Mouse (Mus musculus): ENCODE results near the gene Aff4.
"Not testable (repeated sequence)": the region's sequence is repeated elsewhere in the genome, so short reads cannot be mapped to it uniquely, and the experiment has no call there.

The Aff4 gene

DNA sequence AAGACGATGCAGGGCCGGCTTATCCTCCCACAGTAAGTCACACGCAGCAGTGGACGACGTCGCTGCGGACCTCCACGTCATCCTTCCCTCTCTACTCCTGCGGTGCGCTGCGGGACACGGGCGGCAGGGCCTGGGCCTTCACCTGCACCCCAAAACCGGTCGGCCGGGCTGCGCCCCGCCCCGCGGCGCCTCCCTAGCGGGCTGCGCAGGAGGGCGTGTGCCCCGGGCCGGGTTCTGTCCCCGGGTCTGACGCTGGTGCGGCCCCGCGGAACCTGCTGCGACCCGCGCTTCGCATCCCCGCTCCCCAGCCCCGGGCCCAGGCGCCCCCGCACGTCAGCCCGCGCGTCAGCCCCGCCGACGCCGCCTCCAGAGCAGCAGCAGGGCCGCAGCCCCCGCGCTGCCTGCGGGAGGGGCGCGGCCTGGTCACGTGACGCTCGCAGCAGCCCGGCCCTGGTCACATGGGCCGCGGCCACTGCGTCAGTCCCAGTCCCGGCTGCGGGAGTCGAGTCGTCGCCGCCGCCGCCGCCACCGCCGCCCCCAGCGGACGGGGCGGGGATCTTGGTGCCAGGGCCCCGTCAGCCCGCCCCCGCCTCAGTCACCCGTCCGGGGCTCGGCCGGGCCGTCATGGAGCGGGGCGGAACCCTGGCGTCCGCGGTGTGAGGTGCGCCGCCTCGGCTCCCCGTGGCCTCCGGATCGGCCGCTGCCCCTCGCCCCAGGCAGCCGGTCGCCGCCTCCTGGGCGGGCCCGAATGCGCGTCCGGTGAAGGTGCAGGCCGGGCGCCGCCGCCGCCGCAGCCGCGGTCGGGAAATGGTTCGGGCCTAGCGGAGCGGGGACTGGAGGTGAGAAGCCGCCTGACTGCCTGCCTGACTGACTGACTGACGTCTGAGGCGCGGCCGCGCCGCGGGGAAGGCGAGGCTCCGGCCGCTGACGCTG is at the start of gene Aff4:
Gene Aff4 (plus strand): TSS at position 543 of the 933 bp plus-strand sequence.
- DNase-seq (ENCODE audit: low read depth in 1 of 2, low spot score in 2 of 2) = peak; percentile 60 to 81

DNA sequence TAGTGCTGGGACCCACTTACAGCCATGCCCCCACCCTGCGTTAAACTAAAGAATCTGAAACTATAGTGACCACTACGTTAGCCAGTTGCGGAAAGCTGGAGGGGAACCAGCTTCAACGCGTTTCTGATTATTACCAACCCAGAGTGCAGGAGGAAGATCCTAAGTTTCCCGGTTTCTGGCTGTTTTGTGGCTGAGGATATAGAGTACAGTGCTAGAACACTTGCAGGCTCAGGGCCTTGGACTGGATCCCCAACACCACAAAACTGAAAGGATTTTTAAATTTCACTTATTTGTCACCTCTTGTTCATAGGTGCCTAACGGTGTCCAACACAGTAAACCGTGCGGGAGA is 49.5 kb upstream of the Aff4 start:
- DNase-seq (ENCODE audit: low read depth in 1 of 2, low spot score in 2 of 2) = no peak

DNA sequence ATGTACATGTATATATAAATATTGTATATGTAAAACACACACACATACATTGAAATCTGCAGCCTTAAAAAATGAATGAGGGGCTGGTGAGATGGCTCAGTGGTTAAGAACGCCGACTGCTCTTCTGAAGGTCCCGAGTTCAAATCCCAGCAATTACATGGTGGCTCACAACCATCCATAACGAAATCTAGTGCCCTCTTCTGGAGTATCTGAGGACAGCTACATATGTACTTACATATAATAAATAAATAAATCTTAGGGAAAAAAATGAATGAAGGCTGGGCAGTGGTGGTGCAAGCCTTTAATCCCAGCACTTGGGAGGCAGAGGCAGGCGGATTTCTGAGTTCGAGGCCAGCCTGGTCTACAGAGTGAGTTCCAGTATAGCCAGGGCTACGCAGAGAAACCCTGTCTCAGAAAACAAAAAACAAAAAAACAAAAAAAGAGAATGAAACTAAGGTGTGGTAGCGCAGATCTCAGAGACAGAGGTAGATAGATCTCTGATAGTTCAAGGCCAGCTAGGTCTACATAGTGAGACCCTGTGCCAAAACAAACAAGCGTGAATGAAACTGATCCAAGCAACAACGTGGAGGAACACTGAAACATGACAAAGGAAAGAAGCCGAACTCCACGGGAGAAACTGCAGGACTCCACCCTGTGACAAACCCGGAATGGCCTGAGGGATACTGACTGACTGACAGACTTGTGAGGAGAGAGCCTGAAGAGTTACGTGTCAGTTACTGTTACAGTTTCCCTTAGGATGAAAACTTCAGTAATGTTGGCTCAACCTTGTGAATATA is 46.4 kb upstream of the Aff4 start:
- no peak for DNase-seq (ENCODE audit: low read depth in 1 of 2, low spot score in 2 of 2)

DNA sequence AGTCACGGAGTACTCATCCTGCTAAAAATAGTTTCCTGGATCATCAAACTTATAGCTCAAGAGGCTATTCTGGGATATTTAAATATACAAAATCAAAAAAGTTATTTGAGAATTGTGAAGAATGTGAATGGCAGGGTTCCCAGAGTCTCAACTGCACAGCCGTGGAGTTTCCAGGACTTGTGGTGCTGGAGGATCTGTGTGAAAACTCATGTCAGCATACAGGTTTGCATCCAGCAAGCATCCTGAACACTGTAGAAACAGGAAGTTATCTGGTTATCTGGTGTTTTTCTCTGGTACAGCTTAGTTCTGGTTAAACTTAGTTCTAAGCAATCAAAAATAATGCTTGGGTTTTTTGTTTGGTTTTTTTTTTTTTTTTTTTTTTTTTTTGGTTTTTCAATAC is 43.7 kb upstream of the Aff4 start:
- DNase-seq (ENCODE audit: low read depth in 1 of 2, low spot score in 2 of 2) = no peak

DNA sequence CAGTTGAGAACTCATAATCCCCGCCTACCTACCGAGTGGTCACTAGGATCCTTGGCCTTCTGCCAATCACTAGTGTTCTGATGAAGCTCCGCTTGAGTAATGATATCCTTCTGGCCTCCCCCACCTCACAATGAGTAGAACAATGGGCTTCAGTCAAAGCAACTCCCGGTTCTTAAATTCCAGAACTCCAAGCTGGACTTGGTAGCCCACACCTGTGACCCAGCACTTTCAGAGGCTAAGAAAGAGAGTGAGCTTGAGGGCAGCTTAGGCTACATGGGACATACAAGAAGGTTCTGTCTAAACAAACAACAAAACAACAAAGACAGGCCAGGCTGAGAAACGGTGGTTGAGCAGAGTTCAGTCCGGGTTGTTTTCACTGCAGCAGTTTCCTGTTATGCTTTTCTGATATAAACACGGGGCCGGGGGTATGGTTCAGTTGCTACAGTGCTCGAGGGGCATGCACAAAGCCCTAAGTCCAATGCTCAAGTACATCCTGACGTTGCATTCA is 43.0 kb upstream of the Aff4 start:
- no peak for DNase-seq (ENCODE audit: low read depth in 1 of 2, low spot score in 2 of 2)

DNA sequence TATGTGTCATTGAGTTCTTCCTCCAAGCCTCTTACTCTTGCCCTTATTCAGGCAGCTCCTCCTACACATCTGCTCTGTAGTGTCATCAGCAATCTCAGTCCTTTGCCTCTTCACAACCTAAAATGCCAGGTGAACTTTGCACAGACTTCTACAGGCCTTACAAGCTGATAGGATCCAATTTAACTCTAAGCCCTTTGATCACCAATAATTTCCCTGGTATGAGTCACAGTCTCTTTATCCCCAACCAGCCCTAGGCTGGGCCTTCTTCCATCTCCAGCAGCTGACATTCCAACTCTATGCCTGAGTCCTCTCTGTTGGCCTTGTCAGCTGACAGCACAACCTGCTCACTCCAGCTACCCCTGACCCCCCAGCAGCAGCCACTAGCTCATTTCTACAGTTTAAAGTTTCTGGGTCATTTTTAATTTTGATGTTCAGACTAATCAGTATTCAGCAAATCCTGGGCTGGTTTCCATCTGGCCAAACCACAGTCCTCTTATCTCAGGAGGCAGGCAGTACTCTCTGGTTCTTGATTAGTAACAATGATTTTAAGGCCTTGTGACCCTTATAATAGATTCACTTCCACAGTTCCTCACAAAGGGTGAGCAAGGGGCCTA is 42.3 kb upstream of the Aff4 start:
- no peak for DNase-seq (ENCODE audit: low read depth in 1 of 2, low spot score in 2 of 2)

DNA sequence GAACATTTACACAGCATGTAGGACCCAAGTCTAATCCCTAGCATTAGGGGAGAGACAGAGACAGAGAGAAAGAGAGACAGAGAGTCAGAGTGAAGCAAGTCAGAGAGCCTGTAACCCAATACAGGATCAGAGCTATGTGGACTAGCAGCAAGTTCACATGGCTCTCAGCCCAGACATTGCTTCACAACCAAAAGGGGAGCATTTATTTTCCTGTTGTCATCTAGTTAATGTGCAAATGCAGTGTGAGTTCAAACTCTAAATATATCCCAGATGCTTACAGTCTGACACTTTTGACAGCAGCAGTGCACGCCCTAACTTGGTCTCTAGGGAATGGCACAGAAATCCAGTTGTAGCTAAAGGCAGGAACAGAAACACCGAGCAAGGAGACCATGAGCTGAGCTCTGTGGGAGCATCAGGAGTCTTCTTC is 41.7 kb upstream of the Aff4 start:
- no peak for DNase-seq (ENCODE audit: low read depth in 1 of 2, low spot score in 2 of 2)

DNA sequence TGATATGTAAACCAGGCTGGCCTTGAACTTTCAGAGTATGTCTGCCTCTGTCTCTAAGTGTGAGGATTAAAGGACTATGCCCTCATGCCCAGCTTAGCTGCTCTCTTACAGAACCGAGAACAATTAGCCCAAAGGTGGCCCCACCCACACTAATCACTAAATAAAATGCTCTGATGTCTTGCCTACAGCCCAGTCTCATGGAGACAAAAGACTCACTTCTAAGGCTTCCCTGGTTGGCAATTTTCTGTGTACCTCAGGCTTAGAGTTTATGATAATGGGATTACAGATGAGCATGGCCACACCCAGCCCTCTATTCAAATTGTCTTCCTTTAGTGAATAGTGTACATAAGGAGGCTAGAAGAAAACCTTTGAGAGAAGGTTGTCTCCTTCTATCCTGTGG is 39.2 kb upstream of the Aff4 start:
- no peak for DNase-seq (ENCODE audit: low read depth in 1 of 2, low spot score in 2 of 2)

DNA sequence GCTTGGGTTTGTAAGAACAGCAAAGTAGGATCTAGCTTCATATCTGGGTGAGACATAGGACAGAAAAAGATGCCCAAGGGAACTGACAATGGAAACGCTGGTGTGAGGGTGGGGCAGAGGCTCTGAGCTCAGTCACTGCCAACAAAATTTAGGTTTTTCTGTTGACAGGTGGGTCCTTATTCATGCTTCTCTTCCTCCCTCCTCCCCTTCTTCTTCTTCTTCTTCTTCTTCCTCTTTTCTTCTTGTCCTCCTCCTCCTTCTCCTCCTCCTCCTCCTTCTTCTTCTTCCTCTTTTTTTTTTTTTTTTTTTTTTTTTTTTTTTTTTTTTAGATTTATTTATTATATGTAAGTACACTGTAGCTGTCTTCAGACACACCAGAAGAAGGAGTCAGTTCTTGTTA is 37.8 kb upstream of the Aff4 start:
- not testable (repeated sequence) for DNase-seq (ENCODE audit: low read depth in 1 of 2, low spot score in 2 of 2)

DNA sequence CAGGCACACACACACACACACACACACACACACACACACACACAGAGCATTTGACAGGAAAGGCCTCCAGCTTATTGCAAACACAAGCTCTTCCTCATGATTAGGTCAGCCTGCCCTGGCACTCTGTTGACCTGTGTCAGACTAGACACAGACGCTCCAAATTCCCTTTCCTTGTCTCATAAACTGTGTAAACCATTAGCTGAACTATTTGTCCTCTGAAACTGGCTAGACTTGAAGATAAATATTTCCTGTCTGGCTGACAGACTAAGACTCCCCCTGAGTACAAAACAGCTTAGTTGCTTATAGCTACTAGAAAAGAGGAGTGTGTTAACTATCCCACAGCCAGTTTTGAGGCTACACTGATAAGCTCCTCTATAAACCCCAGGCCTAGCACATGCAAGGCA is 35.9 kb upstream of the Aff4 start:
- no peak for DNase-seq (ENCODE audit: low read depth in 1 of 2, low spot score in 2 of 2)

DNA sequence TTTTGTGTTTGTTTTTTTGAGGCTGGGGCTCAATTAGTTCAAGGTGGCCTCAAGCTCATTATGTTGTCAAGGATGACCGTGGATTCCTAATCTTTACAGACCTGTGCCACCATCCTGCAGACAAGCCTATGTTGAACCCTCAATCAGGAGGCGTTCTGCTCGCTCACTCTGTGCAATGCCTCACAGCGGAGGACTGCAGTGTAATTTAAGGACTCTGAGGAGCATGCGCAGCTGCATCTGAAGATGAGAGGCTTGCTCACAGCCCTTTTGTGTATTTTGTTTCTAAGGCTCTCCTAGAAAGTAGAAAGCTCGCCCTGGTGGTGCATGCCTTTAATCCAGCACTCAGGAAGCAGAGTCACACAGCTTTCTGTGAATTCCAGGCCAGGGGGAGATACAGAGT is 33.6 kb upstream of the Aff4 start:
- no peak for DNase-seq (ENCODE audit: low read depth in 1 of 2, low spot score in 2 of 2)

DNA sequence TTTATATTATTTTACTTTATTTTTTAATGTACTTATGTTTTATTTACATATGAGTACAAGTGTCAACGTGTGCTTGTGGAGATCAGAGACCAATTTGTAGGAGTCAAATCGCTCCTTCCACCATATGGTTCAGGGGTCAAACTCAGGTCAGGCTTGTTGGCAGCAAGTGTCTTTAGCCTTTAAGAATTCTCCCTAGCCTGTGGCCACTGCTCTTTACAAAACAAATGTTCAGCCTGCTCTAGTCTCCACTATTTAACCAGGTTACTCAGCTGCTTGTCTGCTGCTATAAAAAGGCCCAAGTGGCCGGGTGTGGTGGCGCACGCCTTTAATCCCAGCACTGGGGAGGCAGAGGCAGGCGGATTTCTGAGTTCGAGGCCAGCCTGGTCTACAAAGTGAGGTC is 32.6 kb upstream of the Aff4 start:
- no peak for DNase-seq (ENCODE audit: low read depth in 1 of 2, low spot score in 2 of 2)

DNA sequence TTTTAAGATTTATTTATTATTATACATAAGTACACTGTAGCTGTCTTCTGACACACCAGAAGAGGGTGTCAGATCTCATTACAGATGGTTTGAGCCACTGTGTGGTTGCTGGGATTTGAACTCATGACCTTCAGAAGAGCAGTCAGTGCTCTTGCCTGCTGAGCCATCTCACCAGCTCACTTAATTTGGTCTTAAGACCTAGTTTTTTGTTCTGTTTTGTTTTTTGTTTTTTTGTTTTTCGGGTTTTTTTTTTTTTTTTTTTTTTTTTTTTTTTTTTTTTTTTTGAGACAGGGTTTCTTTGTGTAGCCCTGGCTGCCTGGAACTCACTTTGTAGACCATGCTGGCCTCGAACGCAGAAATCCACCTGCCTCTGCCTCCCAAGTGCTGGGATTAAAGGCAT is 32.1 kb upstream of the Aff4 start:
- not testable (repeated sequence) for DNase-seq (ENCODE audit: low read depth in 1 of 2, low spot score in 2 of 2)

DNA sequence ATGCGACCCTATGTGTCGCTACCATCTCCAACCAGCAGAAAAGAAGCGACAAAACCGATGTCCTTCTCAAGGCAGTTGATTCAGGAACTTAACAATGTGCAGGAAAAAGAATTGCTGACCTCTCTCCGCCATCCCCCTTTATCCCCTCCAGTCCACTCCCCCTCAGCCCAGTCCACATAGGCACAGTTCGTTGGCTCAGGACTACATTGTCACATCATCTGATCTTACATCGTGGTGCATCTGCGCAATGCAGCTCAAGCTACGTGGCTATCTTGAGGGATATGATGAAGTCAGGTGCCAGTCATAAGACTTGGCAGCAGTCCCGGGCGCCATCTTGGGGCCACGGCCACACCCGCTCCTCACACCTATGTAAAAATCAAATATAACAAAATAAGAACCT is 30.8 kb upstream of the Aff4 start:
- not testable (repeated sequence) for DNase-seq (ENCODE audit: low read depth in 1 of 2, low spot score in 2 of 2)

DNA sequence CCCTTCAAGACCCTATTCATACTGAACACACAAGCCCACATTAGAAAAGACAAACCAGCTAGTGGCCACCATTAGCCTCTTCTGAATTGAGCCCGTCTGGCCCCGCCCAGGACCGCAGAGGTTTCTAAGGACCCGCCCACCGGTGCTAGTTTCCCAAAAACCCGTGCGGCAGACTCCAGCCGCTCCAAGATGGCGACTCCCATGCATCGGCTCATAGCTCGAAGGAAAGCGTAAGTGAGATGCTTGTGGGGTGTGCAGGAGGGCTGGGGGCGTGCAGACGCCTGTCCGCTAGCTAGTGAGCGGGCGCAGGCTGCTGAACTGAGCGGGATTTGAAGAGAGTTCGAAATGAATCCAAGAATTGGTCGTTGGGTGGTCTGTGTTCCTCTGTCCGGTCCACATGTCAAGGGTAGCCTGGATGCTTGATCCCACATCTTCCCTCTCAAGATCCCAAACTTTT is 26.1 kb upstream of the Aff4 start, which contains the start of gene Zcchc10:
Gene Zcchc10 (plus strand): TSS at position 168 of the 457 bp plus-strand sequence.
- peak; percentile 56 to 81 for DNase-seq (ENCODE audit: low read depth in 1 of 2, low spot score in 2 of 2)

DNA sequence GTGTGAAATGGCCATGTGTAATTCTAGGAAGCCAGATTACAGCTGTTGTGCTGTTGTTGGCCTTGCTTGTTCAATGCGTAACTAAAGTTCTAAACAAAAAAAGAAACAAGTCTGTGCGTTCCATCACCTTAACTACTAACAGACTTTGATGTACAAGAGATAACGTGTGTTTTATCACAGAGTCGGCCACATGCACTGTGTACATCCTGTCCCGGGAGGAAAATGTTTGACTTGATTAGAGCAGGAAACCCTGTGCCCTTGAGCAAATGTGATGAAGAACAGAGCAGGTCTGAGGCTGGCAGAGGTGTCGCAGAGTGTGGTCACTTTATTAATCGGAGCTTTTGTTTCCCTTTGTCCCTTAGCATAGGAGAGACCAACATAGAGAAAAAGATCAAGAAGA is 20.3 kb upstream of the Aff4 start:
- no peak for DNase-seq (ENCODE audit: low read depth in 1 of 2, low spot score in 2 of 2)

DNA sequence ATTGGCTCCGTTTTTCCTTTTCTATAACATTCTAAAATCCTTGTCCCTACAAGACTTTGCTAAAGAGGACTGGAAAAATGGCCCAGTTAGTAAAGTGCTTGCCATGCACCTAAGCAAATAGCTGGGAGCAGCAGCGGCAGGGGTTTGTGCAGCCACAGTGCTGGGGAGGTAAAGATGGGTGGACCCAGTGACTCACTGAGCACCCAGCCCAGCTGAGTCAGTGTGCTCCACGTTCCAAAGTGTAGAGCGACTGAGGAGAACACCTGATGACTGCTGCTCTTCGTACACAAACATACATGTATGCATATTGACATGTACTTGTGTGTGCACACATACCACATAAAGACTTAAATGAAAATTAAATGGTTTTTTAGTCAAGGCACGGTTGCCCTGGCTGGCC is 19.5 kb upstream of the Aff4 start:
- DNase-seq (ENCODE audit: low read depth in 1 of 2, low spot score in 2 of 2) = no peak

DNA sequence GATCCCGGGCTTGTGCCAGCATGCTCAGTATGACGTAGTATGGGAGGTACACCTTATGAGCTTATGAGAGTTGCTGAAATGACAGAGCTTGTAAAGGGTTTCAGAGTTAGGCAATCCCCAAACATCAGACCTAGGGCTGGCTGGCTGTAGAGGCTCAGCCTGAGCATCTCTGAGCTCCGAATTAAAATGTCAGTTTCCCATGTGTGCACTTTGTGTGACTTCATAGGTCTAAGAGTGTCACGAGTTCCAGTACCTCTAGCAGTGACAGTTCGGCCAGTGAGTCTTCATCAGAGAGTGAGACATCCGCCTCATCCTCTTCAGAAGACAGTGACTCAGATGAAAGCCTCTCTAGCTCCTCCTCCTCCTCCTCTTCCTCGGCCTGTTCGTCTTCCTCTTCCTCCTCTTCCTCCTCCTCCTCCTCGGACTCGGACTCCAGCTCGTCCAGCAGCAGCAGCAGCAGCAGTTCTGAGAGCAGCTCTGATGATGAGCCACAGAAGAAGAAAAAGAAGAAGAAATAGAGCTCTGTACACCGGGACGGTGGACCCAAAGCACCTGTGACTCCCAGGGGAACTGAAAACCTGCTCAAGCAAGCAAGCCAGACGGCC is 18.5 kb upstream of the Aff4 start:
- DNase-seq (ENCODE audit: low read depth in 1 of 2, low spot score in 2 of 2) = no peak

DNA sequence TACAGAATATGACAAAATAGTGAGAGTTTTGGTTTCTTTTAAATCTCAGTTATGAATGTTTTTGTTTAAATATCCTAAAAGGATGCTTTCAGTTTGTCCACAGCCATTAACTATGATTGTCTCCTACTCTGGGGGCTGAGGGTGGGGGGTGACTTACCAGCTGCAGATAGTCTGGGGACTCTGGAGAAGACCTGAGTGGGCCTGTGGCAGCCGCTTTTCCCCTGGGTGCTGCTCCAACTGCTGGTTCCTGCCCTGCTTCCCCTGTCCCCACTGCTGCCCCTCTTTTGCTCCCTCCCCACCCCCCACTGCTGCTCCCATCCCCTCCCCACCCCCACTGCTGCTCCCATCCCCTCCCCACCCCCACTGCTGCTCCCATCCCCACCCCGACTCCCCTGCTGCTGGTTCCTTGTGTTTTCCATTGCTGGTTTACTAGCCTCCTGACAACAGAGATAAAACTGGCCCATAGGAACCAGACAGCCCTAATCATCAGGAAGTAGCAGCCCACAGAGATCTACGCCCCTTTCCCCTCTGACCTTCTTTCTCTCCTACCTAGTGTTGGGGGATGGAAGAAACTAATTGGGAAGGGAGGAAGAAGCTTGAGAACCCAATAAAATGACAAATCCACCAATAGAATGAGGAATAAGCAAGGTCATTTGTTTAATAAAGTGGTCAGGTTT is 15.0 kb upstream of the Aff4 start:
- no peak for DNase-seq (ENCODE audit: low read depth in 1 of 2, low spot score in 2 of 2)

DNA sequence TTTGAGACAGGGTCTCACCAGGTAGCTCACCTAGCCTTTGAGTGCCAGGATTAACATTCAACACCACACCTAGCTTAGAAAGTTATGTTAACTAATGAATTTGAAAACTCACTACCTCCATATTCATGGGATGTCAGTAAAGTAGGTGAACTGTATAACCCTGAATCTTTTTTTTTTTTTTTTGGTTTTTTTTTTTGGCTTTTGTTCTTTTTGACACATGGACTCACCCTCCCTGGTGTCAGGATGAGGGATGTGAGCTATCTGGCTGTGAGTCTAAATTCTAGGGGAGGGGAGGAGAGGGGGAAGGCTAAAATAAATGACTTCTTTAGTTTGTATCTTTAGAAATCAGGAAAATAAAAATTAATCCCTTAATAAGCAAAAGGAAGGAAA is 14.5 kb upstream of the Aff4 start:
- no peak for DNase-seq (ENCODE audit: low read depth in 1 of 2, low spot score in 2 of 2)

DNA sequence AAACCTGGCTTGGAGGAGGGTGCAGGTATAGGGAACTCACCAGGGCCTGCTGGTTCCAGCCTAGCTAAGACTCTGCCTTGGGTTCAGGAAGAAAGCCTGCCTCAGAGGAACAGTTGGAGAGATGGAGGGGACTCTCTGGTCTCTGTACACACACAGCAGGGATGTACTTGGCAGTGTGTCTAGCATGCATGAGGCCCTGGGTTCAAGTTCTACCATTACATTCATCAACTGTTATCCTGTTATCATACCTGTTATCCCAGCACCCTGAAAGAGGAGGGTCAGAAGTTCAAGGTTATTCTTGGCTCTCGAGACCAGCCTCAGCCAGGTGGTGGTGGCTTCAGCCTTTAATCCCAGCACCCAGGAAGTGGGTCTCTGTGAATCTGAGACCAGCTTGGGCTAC is 13.7 kb upstream of the Aff4 start:
- DNase-seq (ENCODE audit: low read depth in 1 of 2, low spot score in 2 of 2) = no peak
